Mouse (Mus musculus): ENCODE measurements at regions not wholly inside any gene's neighbourhood (a gene's known extent, or its start where the extent isn't known, plus 50 kb on each side); places are given as distances from the start of the nearest gene placed in this dataset.

- H3K27ac ChIP-seq (ENCODE audit: insufficient read depth, low read depth, low read length, poor library complexity, severe bottlenecking) = no peak overlapping the region
- no peaks in the 10 kb centered on the region for H3K4me1 ChIP-seq (ENCODE audit: control insufficient read depth in 2 of 2, insufficient read depth in 2 of 2, low read length in 2 of 2, poor library complexity in 1 of 2)
- no peak for TF ChIP-seq HCFC1 (IDR thresholded peaks at IDR 0.05; ENCODE audit: borderline replicate concordance, insufficient read depth, low read length)
- TF ChIP-seq MAFK (IDR thresholded peaks at IDR 0.05; ENCODE audit: insufficient read depth, low read depth, low read length) = no peak
- no peak for TF ChIP-seq ZC3H11A (IDR thresholded peaks at IDR 0.05; ENCODE audit: borderline replicate concordance, low read depth, low read length)
- no peak for TF ChIP-seq ZNF384 (IDR thresholded peaks at IDR 0.05; ENCODE audit: low read depth, low read length)
- TF ChIP-seq CHD2 (IDR thresholded peaks at IDR 0.05; ENCODE audit: low read depth, low read length) = no peak
- H3K9ac ChIP-seq (ENCODE audit: insufficient read depth, low read depth, low read length, poor library complexity, severe bottlenecking) = no peak overlapping the region
- DNase-seq (ENCODE audit: low read depth, low spot score) = no peak
- no peaks in the 10 kb centered on the region for H3K9me3 ChIP-seq (ENCODE audit: control insufficient read depth, insufficient read depth, low read depth, low read length)
- H3K36me3 ChIP-seq (ENCODE audit: control insufficient read depth, insufficient read depth, low read length, poor library complexity, severe bottlenecking) = no peaks in the 10 kb centered on the region
- in situ Hi-C loops (cut with MboI; ENCODE audit: low sequenced_read_pairs in 2 of 2, unreplicated experiment in 2 of 2) = no loop called here
- H3K4me3 ChIP-seq (ENCODE audit: insufficient read depth in 1 of 2, low read depth in 1 of 2, low read length in 2 of 2, poor library complexity in 1 of 2, severe bottlenecking in 1 of 2) = no peak overlapping the region
Observed at GRCm38 (mm10) chr8:103144835-103145234, 359.4 kb upstream of the Cdh11 start.

GRCm38 (mm10) chr8:103148013-103148412, 362.6 kb upstream of the Cdh11 start:
- Histone ChIP-seq H3K27ac (ENCODE audit: insufficient read depth, low read depth, low read length, poor library complexity, severe bottlenecking) (no peak overlapping the region), H3K4me1 (ENCODE audit: control insufficient read depth in 2 of 2, insufficient read depth in 2 of 2, low read length in 2 of 2, poor library complexity in 1 of 2) (no peaks in the 10 kb centered on the region), H3K4me3 (ENCODE audit: insufficient read depth in 1 of 2, low read depth in 1 of 2, low read length in 2 of 2, poor library complexity in 1 of 2, severe bottlenecking in 1 of 2) (no peak overlapping the region), H3K9ac (ENCODE audit: insufficient read depth, low read depth, low read length, poor library complexity, severe bottlenecking) (no peak overlapping the region), H3K36me3 (ENCODE audit: control insufficient read depth, insufficient read depth, low read length, poor library complexity, severe bottlenecking) (no peaks in the 10 kb centered on the region), H3K9me3 (ENCODE audit: control insufficient read depth, insufficient read depth, low read depth, low read length) (no peaks in the 10 kb centered on the region)
- in situ Hi-C loops (cut with MboI; ENCODE audit: low sequenced_read_pairs in 2 of 2, unreplicated experiment in 2 of 2) = no loop called here
- no peak for DNase-seq (ENCODE audit: low read depth, low spot score)
- no peak for TF ChIP-seq HCFC1 (IDR thresholded peaks at IDR 0.05; ENCODE audit: borderline replicate concordance, insufficient read depth, low read length)
- no peak for TF ChIP-seq MAFK (IDR thresholded peaks at IDR 0.05; ENCODE audit: insufficient read depth, low read depth, low read length)
- TF ChIP-seq ZC3H11A (IDR thresholded peaks at IDR 0.05; ENCODE audit: borderline replicate concordance, low read depth, low read length) = no peak
- TF ChIP-seq CHD2 (IDR thresholded peaks at IDR 0.05; ENCODE audit: low read depth, low read length) = no peak
- TF ChIP-seq ZNF384 (IDR thresholded peaks at IDR 0.05; ENCODE audit: low read depth, low read length) = no peak

DNA sequence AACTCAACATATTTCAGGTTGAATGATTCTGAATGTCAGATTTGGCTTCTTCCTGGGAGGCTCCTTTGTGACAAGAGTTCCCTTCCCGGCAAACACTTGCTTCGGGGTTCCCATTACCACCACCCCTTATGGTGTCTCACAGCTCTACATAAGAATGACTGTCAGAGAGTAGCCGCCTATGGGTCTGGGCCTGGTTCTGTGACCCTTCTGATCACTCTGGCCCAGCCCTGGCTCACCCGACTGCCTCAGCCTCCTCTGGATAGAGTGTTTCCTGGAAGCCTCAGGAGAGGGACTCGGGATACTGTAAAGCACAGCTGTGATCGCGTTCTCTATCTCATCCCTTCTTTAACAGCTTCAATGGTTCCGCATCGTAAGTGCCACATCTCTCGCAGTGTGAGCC, 363.0 kb upstream of the Cdh11 start:
- H3K9me3 ChIP-seq (ENCODE audit: control insufficient read depth, insufficient read depth, low read depth, low read length) = no peaks in the 10 kb centered on the region
- H3K27ac ChIP-seq (ENCODE audit: insufficient read depth, low read depth, low read length, poor library complexity, severe bottlenecking) = no peak overlapping the region
- no peaks in the 10 kb centered on the region for H3K4me1 ChIP-seq (ENCODE audit: control insufficient read depth in 2 of 2, insufficient read depth in 2 of 2, low read length in 2 of 2, poor library complexity in 1 of 2)
- in situ Hi-C loops (cut with MboI; ENCODE audit: low sequenced_read_pairs in 2 of 2, unreplicated experiment in 2 of 2) = no loop called here
- no peak for DNase-seq (ENCODE audit: low read depth, low spot score)
- no peak overlapping the region for H3K4me3 ChIP-seq (ENCODE audit: insufficient read depth in 1 of 2, low read depth in 1 of 2, low read length in 2 of 2, poor library complexity in 1 of 2, severe bottlenecking in 1 of 2)
- TF ChIP-seq CHD2 (IDR thresholded peaks at IDR 0.05; ENCODE audit: low read depth, low read length) (no peak), MAFK (IDR thresholded peaks at IDR 0.05; ENCODE audit: insufficient read depth, low read depth, low read length) (no peak), ZC3H11A (IDR thresholded peaks at IDR 0.05; ENCODE audit: borderline replicate concordance, low read depth, low read length) (no peak), HCFC1 (IDR thresholded peaks at IDR 0.05; ENCODE audit: borderline replicate concordance, insufficient read depth, low read length) (no peak), ZNF384 (IDR thresholded peaks at IDR 0.05; ENCODE audit: low read depth, low read length) (no peak)
- H3K9ac ChIP-seq (ENCODE audit: insufficient read depth, low read depth, low read length, poor library complexity, severe bottlenecking) = no peak overlapping the region
- no peaks in the 10 kb centered on the region for H3K36me3 ChIP-seq (ENCODE audit: control insufficient read depth, insufficient read depth, low read length, poor library complexity, severe bottlenecking)

GRCm38 (mm10) chr8:103166623-103167316, 381.3 kb upstream of the Cdh11 start:
- H3K9me3 ChIP-seq (ENCODE audit: control insufficient read depth, insufficient read depth, low read depth, low read length) = no peaks in the 10 kb centered on the region
- no peaks in the 10 kb centered on the region for H3K4me1 ChIP-seq (ENCODE audit: control insufficient read depth in 2 of 2, insufficient read depth in 2 of 2, low read length in 2 of 2, poor library complexity in 1 of 2)
- TF ChIP-seq ZC3H11A (IDR thresholded peaks at IDR 0.05; ENCODE audit: borderline replicate concordance, low read depth, low read length) (no peak), ZNF384 (IDR thresholded peaks at IDR 0.05; ENCODE audit: low read depth, low read length) (no peak), HCFC1 (IDR thresholded peaks at IDR 0.05; ENCODE audit: borderline replicate concordance, insufficient read depth, low read length) (no peak), MAFK (IDR thresholded peaks at IDR 0.05; ENCODE audit: insufficient read depth, low read depth, low read length) (no peak), CHD2 (IDR thresholded peaks at IDR 0.05; ENCODE audit: low read depth, low read length) (no peak)
- in situ Hi-C loops (cut with MboI; ENCODE audit: low sequenced_read_pairs in 2 of 2, unreplicated experiment in 2 of 2) = no loop called here
- no peak overlapping the region for H3K27ac ChIP-seq (ENCODE audit: insufficient read depth, low read depth, low read length, poor library complexity, severe bottlenecking)
- no peak overlapping the region for H3K9ac ChIP-seq (ENCODE audit: insufficient read depth, low read depth, low read length, poor library complexity, severe bottlenecking)
- no peaks in the 10 kb centered on the region for H3K36me3 ChIP-seq (ENCODE audit: control insufficient read depth, insufficient read depth, low read length, poor library complexity, severe bottlenecking)
- DNase-seq (ENCODE audit: low read depth, low spot score) = no peak
- H3K4me3 ChIP-seq (ENCODE audit: insufficient read depth in 1 of 2, low read depth in 1 of 2, low read length in 2 of 2, poor library complexity in 1 of 2, severe bottlenecking in 1 of 2) = no peak overlapping the region
